ENCODE assay signal across 18 mouse cellular contexts in genomic region chr2:17671566-17671965, GRCm38 (mm10). TPM values are rescaled to one million over a fixed set of nuclear protein-coding genes. Genes with fewer than 3 reads are reported as not detected.
A peak's percentile ranks its signal among the peaks of the same experiment; 100 is the strongest.
DNase-seq lines count a peak whose midpoint lies in the region; ATAC-seq and TF ChIP-seq lines count a peak whose summit lies in the region.
"Had no signal": no experiment of that assay in that cellular context is flagged by ENCODE, and none has a peak within 500 bp of the region (broad histone marks: within the 10 kb centered on the region; RNA-seq: fewer than 3 reads in every experiment).

No protein-coding gene starts in this region.

- H3K9me3 ChIP-seq in lung, embryonic 15.5 days: no peaks in the 10 kb centered on the region
- H3K9me3 ChIP-seq in lung, postnatal 0 days (ENCODE audit: low read length): no peaks in the 10 kb centered on the region
- H3K9me3 ChIP-seq: embryonic facial prominence, embryonic 10.5 days; heart, embryonic 13.5 days; hindbrain, embryonic 15.5 days; liver, embryonic 15.5 days had no signal

- WGBS in lung, embryonic 15.5 days: 83% methylated on average over 8 of the region's 8 CpGs
- WGBS in lung, postnatal 0 days: 87% methylated on average over 8 of the region's 8 CpGs

- H3K27me3 ChIP-seq in lung, embryonic 15.5 days: no peaks in the 10 kb centered on the region
- no peaks in the 10 kb centered on the region for H3K27me3 ChIP-seq in lung, postnatal 0 days (replicated peaks; ENCODE audit: insufficient read depth, low read length)
- H3K27me3 ChIP-seq: hindbrain, embryonic 15.5 days; liver, embryonic 15.5 days; Patski had no signal

- ATAC-seq in lung, embryonic 15.5 days (ENCODE audit: borderline replicate concordance, extremely low read depth, low FRiP score, low TSS enrichment): 0 out of 2 replicates have a peak, but pooled peaks have one; percentile 23
- no peak for ATAC-seq in lung, postnatal 0 days
- peak; percentile 82 for ATAC-seq in CD4-positive, CD25-positive, alpha-beta regulatory T cell, adult 4 months
- ATAC-seq: Patski had no signal

- no peak for TF ChIP-seq EP300 in lung, postnatal 0 days (IDR thresholded peaks at IDR 0.05)

- DNase-seq in lung, postnatal 0 days (ENCODE audit: low spot score): no peak
- DNase-seq in ZHBTc4 (ENCODE audit: low read depth, low spot score): peak; percentile 63
- peak; percentile 43 for DNase-seq in thymus, postnatal 0 days (ENCODE audit: low spot score)
- DNase-seq in right cerebral cortex, adult 18-20 months: no peak
- no peak for DNase-seq in kidney, adult 11 months
- DNase-seq: adrenal gland, postnatal 10 days; cerebellum, postnatal 14 days; gastrocnemius, postnatal 36 days; layer of hippocampus, postnatal 36 days had no signal

- H3K9ac ChIP-seq in lung, embryonic 15.5 days: no peak overlapping the region
- no peak overlapping the region for H3K9ac ChIP-seq in lung, postnatal 0 days (replicated peaks; ENCODE audit: low read depth)
- H3K9ac ChIP-seq: heart, embryonic 13.5 days; hindbrain, embryonic 15.5 days; liver, embryonic 15.5 days had no signal

- no peak overlapping the region for H3K4me3 ChIP-seq in lung, embryonic 15.5 days
- H3K4me3 ChIP-seq in lung, postnatal 0 days (ENCODE audit: low read depth, low read length): no peak overlapping the region
- H3K4me3 ChIP-seq: embryonic facial prominence, embryonic 10.5 days; heart, embryonic 13.5 days; hindbrain, embryonic 15.5 days; liver, embryonic 15.5 days had no signal

- H3K36me3 ChIP-seq in lung, embryonic 15.5 days: no peaks in the 10 kb centered on the region
- H3K36me3 ChIP-seq in lung, postnatal 0 days (ENCODE audit: insufficient read depth, low read length): no peaks in the 10 kb centered on the region
- H3K36me3 ChIP-seq: embryonic facial prominence, embryonic 10.5 days; heart, embryonic 13.5 days; hindbrain, embryonic 15.5 days; liver, embryonic 15.5 days had no signal

- H3K4me1 ChIP-seq in lung, embryonic 15.5 days: no peaks in the 10 kb centered on the region
- H3K4me1 ChIP-seq in lung, postnatal 0 days (ENCODE audit: insufficient read depth, low read depth, low read length): no peaks in the 10 kb centered on the region
- H3K4me1 ChIP-seq: liver, embryonic 15.5 days had no signal

- no peak overlapping the region for H3K27ac ChIP-seq in lung, embryonic 15.5 days
- H3K27ac ChIP-seq in lung, postnatal 0 days (ENCODE audit: low read length): no peak overlapping the region
- H3K27ac ChIP-seq: embryonic facial prominence, embryonic 10.5 days; heart, embryonic 13.5 days; hindbrain, embryonic 15.5 days; kidney, postnatal 0 days; liver, embryonic 15.5 days; macrophage had no signal

- H3K4me2 ChIP-seq in lung, embryonic 15.5 days: no peak overlapping the region
- H3K4me2 ChIP-seq in lung, postnatal 0 days (replicated peaks; ENCODE audit: low read depth, low read length): no peak overlapping the region
- H3K4me2 ChIP-seq: heart, embryonic 13.5 days; hindbrain, embryonic 15.5 days; liver, embryonic 15.5 days had no signal

- no peak for TF ChIP-seq CTCF in lung, postnatal 0 days (IDR thresholded peaks at IDR 0.05)

RNA-seq across cellular contexts. Expression of gene Nebl, which starts 59.7 kb away (rescaled TPM):
- polyA plus RNA-seq in lung, embryonic 15.5 days (2015; fragmentation: Nextera tagmentation; extraction: Ambion mirVana): 38.1 and 44.9 TPM in 2 replicates
- 41.0 and 44.6 TPM in 2 replicates for polyA plus RNA-seq in lung, postnatal 0 days (2015; fragmentation: Nextera tagmentation; extraction: Ambion mirVana)
- polyA plus RNA-seq in CD4-positive, CD25-positive, alpha-beta regulatory T cell, adult 4 months (2017; shearing (Covaris generic)): 1 to 10 TPM; 7.5 to 9.7 TPM
- 165 and 168 TPM in 2 replicates for polyA plus RNA-seq in thymus, postnatal 0 days (2015; fragmentation: Nextera tagmentation; extraction: Ambion mirVana)
- polyA plus RNA-seq: macrophage had no signal

Comparison
In these comparisons a context has a peak if more than half of its experiments do, and no peak if none do; other contexts are left out.
1. DNase-seq: peak in ZHBTc4 (single experiment) and thymus, postnatal 0 days (single experiment); none in lung, postnatal 0 days (single experiment), right cerebral cortex, adult 18-20 months (single experiment) and kidney, adult 11 months (single experiment).